Mouse (Mus musculus): ENCODE measurements around the gene Sptan1. TPM values are rescaled to one million over a fixed set of nuclear protein-coding genes. Genes with fewer than 3 reads are reported as not detected.
"Not testable (repeated sequence)": the region's sequence is repeated elsewhere in the genome, so short reads cannot be mapped to it uniquely, and the experiment has no call there.

Sptan1 gene
- polyA plus RNA-seq, 1 experiment: 785 TPM

GRCm38 (mm10) chr2:29980661-29981060 is 15.3 kb downstream of the Sptan1 start:
- no peak for DNase-seq (ENCODE audit: extremely low spot score in 1 of 2, low spot score in 1 of 2)

GRCm38 (mm10) chr2:29991962-29992361 is 26.6 kb downstream of the Sptan1 start:
- DNase-seq (ENCODE audit: extremely low spot score in 1 of 2, low spot score in 1 of 2): no peak

GRCm38 (mm10) chr2:30009101-30009500 is 43.7 kb downstream of the Sptan1 start:
- DNase-seq (ENCODE audit: extremely low spot score in 1 of 2, low spot score in 1 of 2): no peak

GRCm38 (mm10) chr2:30010840-30011281 is 45.5 kb downstream of the Sptan1 start:
- peak in 1 of 2 experiments; percentile 51 for DNase-seq (ENCODE audit: extremely low spot score in 1 of 2, low spot score in 1 of 2)

- DNase-seq (ENCODE audit: extremely low spot score in 1 of 2, low spot score in 1 of 2): peak in 1 of 2 experiments; percentile 43
Observed at GRCm38 (mm10) chr2:30014326-30014966, 49.1 kb downstream of the Sptan1 start.

- no peak for DNase-seq (ENCODE audit: extremely low spot score in 1 of 2, low spot score in 1 of 2)
Observed at GRCm38 (mm10) chr2:30025454-30025853, 60.1 kb downstream of the Sptan1 start.

GRCm38 (mm10) chr2:30026997-30027396 is 61.6 kb downstream of the Sptan1 start:
- no peak for DNase-seq (ENCODE audit: extremely low spot score in 1 of 2, low spot score in 1 of 2)

- no peak for DNase-seq (ENCODE audit: extremely low spot score in 1 of 2, low spot score in 1 of 2)
Observed at GRCm38 (mm10) chr2:30032244-30032846, 67.0 kb downstream of the Sptan1 start.

GRCm38 (mm10) chr2:30032957-30033356 is 67.6 kb downstream of the Sptan1 start:
- DNase-seq (ENCODE audit: extremely low spot score in 1 of 2, low spot score in 1 of 2): no peak

- no peak for DNase-seq (ENCODE audit: extremely low spot score in 1 of 2, low spot score in 1 of 2)
Observed at GRCm38 (mm10) chr2:30037762-30038161, 72.4 kb downstream of the Sptan1 start.

GRCm38 (mm10) chr2:30038370-30038769 is 73.0 kb downstream of the Sptan1 start:
- DNase-seq (ENCODE audit: extremely low spot score in 1 of 2, low spot score in 1 of 2): no peak

- no peak for DNase-seq (ENCODE audit: extremely low spot score in 1 of 2, low spot score in 1 of 2)
Observed at GRCm38 (mm10) chr2:30039687-30040086, 74.3 kb downstream of the Sptan1 start.

GRCm38 (mm10) chr2:30042445-30042844 is 77.1 kb downstream of the Sptan1 start:
- DNase-seq (ENCODE audit: extremely low spot score in 1 of 2, low spot score in 1 of 2): peak in 1 of 2 experiments; percentile 85

GRCm38 (mm10) chr2:30044550-30044949 is 79.2 kb downstream of the Sptan1 start:
- DNase-seq (ENCODE audit: extremely low spot score in 1 of 2, low spot score in 1 of 2): no peak

GRCm38 (mm10) chr2:30047127-30047526 is 81.8 kb downstream of the Sptan1 start:
- DNase-seq (ENCODE audit: extremely low spot score in 1 of 2, low spot score in 1 of 2): no peak

- DNase-seq (ENCODE audit: extremely low spot score in 1 of 2, low spot score in 1 of 2): no peak
Observed at GRCm38 (mm10) chr2:30048101-30048501, 82.7 kb downstream of the Sptan1 start.

- peak; percentile 93 to 98 for DNase-seq (ENCODE audit: extremely low spot score in 1 of 2, low spot score in 1 of 2)
Observed at GRCm38 (mm10) chr2:30048699-30049388, 83.5 kb downstream of the Sptan1 start, which contains the start of gene Wdr34. Gene Wdr34, minus strand, starts transcription at chr2:30048881.

GRCm38 (mm10) chr2:30049831-30050230 is 84.5 kb downstream of the Sptan1 start:
- no peak for DNase-seq (ENCODE audit: extremely low spot score in 1 of 2, low spot score in 1 of 2)

GRCm38 (mm10) chr2:30051992-30052761 is 86.8 kb downstream of the Sptan1 start:
- DNase-seq (ENCODE audit: extremely low spot score in 1 of 2, low spot score in 1 of 2): no peak

- not testable (repeated sequence) for DNase-seq (ENCODE audit: extremely low spot score in 1 of 2, low spot score in 1 of 2)
Observed at GRCm38 (mm10) chr2:30055310-30055709, 90.0 kb downstream of the Sptan1 start.

- no peak for DNase-seq (ENCODE audit: extremely low spot score in 1 of 2, low spot score in 1 of 2)
Observed at GRCm38 (mm10) chr2:30056736-30057135, 91.4 kb downstream of the Sptan1 start.

Data from frontal cortex, adult 2 months (tissue).